Mouse (Mus musculus): ENCODE data around the gene St7.

DNA sequence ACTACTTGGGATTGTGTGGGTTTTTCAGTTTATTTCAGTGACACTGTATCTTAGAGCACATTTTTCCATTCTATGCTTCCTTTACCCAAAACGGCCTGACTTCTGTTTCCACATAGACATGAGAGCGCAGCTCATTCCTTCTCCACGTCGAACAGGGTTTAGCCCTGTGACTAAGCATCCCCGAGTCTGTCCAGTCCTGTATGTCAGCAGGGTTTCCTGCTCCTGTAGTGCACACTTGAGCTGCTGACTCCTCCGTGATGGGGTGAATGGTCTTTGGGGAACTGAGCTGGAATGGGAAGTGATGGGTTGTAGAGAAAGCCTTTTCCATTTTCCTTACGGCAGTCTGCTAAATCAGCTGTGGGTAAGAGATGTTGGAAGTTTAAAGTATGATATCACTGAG lies 182.9 kb downstream of the St7 start:
- TF ChIP-seq CTCF (IDR thresholded peaks at IDR 0.05; ENCODE audit: borderline replicate concordance, insufficient read depth, low read length) (no peak), POLR2A (IDR thresholded peaks at IDR 0.05; ENCODE audit: low read depth, low read length) (no peak)

Measured in embryonic fibroblast, embryonic 13.5 days (primary cell).